ENCODE assay signal across 12 mouse cellular contexts in genomic region chr1:193988970-193989904, GRCm38 (mm10).
DNase-seq lines count a peak whose midpoint lies in the region; ATAC-seq lines count a peak whose summit lies in the region.
"Had no signal": no experiment of that assay in that cellular context is flagged by ENCODE, and none has a peak within 500 bp of the region (broad histone marks: within the 10 kb centered on the region; RNA-seq: fewer than 3 reads in every experiment).

No protein-coding gene starts in this region.

- H3K27ac ChIP-seq in limb, embryonic 12.5 days, result no peak overlapping the region
- H3K27ac ChIP-seq in limb, embryonic 10.5 days, result no peak overlapping the region
- peak overlapping the region; percentile 85 for H3K27ac ChIP-seq in neural tube, embryonic 15.5 days (replicated peaks)
- H3K27ac ChIP-seq: liver, embryonic 15.5 days had no signal

- no peak overlapping the region for H3K4me3 ChIP-seq in limb, embryonic 12.5 days (replicated peaks)
- H3K4me3 ChIP-seq in limb, embryonic 10.5 days, result no peak overlapping the region
- no peak overlapping the region for H3K4me3 ChIP-seq in neural tube, embryonic 15.5 days (replicated peaks)
- H3K4me3 ChIP-seq: liver, embryonic 15.5 days had no signal

- DNase-seq in limb, embryonic 10.5 days (ENCODE audit: low spot score), result no peak
- peak; percentile 24 for DNase-seq in forelimb bud, embryonic 11.5 days (ENCODE audit: low read depth, low spot score)
- DNase-seq in lung, postnatal 4 days, result peak; percentile 12 to 59
- DNase-seq in ovary, postnatal 14 days (ENCODE audit: low spot score), result no peak
- no peak for DNase-seq in heart, postnatal 4 days
- DNase-seq in urinary bladder, postnatal 4 days (ENCODE audit: low spot score in 2 of 2), result no peak
- DNase-seq: heart, postnatal 10 days; thymus, postnatal 36 days had no signal

- WGBS in limb, embryonic 12.5 days, result 12% methylated on average over 17 of the region's 17 CpGs
- WGBS in limb, embryonic 10.5 days, result 20% methylated on average over 17 of the region's 17 CpGs
- 9% methylated on average over 17 of the region's 17 CpGs for WGBS in neural tube, embryonic 15.5 days

- H3K4me2 ChIP-seq in limb, embryonic 12.5 days, result peak overlapping the region; percentile 24; the same call in 1 of the 2 replicates
- peak overlapping the region; percentile 48 for H3K4me2 ChIP-seq in neural tube, embryonic 15.5 days
- H3K4me2 ChIP-seq: liver, embryonic 15.5 days had no signal

- peaks cover 16% of the 10 kb centered on the region for H3K4me1 ChIP-seq in limb, embryonic 12.5 days (replicated peaks)
- peaks cover 14% of the 10 kb centered on the region for H3K4me1 ChIP-seq in limb, embryonic 10.5 days
- peaks cover 24% of the 10 kb centered on the region for H3K4me1 ChIP-seq in neural tube, embryonic 15.5 days
- H3K4me1 ChIP-seq: liver, embryonic 15.5 days had no signal

- H3K9me3 ChIP-seq in limb, embryonic 12.5 days, result no peaks in the 10 kb centered on the region
- H3K9me3 ChIP-seq in limb, embryonic 10.5 days (replicated peaks), result no peaks in the 10 kb centered on the region
- no peaks in the 10 kb centered on the region for H3K9me3 ChIP-seq in neural tube, embryonic 15.5 days (replicated peaks)
- H3K9me3 ChIP-seq: liver, embryonic 15.5 days had no signal

- no peaks in the 10 kb centered on the region for H3K36me3 ChIP-seq in limb, embryonic 12.5 days
- no peaks in the 10 kb centered on the region for H3K36me3 ChIP-seq in limb, embryonic 10.5 days
- H3K36me3 ChIP-seq in neural tube, embryonic 15.5 days, result no peaks in the 10 kb centered on the region
- H3K36me3 ChIP-seq: liver, embryonic 15.5 days had no signal

- ATAC-seq in limb, embryonic 12.5 days (ENCODE audit: insufficient number of reproducible peaks, insufficient read depth, low FRiP score, low TSS enrichment, low read depth), result 0 out of 2 replicates have a peak, but pooled peaks have one; percentile 59
- ATAC-seq in neural tube, embryonic 15.5 days (ENCODE audit: low FRiP score), result peak; percentile 89

- no peak overlapping the region for H3K9ac ChIP-seq in limb, embryonic 12.5 days (replicated peaks)
- H3K9ac ChIP-seq in neural tube, embryonic 15.5 days (replicated peaks), result no peak overlapping the region
- H3K9ac ChIP-seq: liver, embryonic 15.5 days had no signal

- peaks cover 8% of the 10 kb centered on the region; the same call in 1 of the 2 replicates for H3K27me3 ChIP-seq in limb, embryonic 12.5 days
- no peaks in the 10 kb centered on the region for H3K27me3 ChIP-seq in limb, embryonic 10.5 days (ENCODE audit: low read depth, poor library complexity, severe bottlenecking)
- H3K27me3 ChIP-seq in neural tube, embryonic 15.5 days (replicated peaks), result no peaks in the 10 kb centered on the region
- H3K27me3 ChIP-seq: CH12.LX; liver, embryonic 15.5 days had no signal

Comparison
In these comparisons a context has a peak if more than half of its experiments do, and no peak if none do; other contexts are left out.
1. DNase-seq: peak in forelimb bud, embryonic 11.5 days (single experiment) and lung, postnatal 4 days (2 of 2); none in limb, embryonic 10.5 days (single experiment), ovary, postnatal 14 days (single experiment), heart, postnatal 4 days (single experiment) and urinary bladder, postnatal 4 days (0 of 2).